Mouse (Mus musculus): ENCODE measurements around the gene Cog3. TPM values are rescaled to one million over a fixed set of nuclear protein-coding genes. Genes with fewer than 3 reads are reported as not detected.
"Not testable (repeated sequence)": the region's sequence is repeated elsewhere in the genome, so short reads cannot be mapped to it uniquely, and the experiment has no call there.

Cog3 gene
- 10 to 100 TPM; 24.7 to 26.2 (median 25.5) TPM for total RNA-seq (2022)

GRCm38 (mm10) chr14:75753991-75754817 is at the start of gene Cog3:
Gene Cog3 (minus strand): TSS chr14:75754517.
- DNase-seq (ENCODE audit: low spot score in 2 of 2): peak; percentile 94 to 96

- no peak for DNase-seq (ENCODE audit: low spot score in 2 of 2)
Measured at GRCm38 (mm10) chr14:75797769-75798386, 43.6 kb upstream of the Cog3 start.

- DNase-seq (ENCODE audit: low spot score in 2 of 2): no peak
Measured at GRCm38 (mm10) chr14:75795918-75796317, 41.6 kb upstream of the Cog3 start.

GRCm38 (mm10) chr14:75794726-75795125 is 40.4 kb upstream of the Cog3 start:
- DNase-seq (ENCODE audit: low spot score in 2 of 2): no peak

DNA sequence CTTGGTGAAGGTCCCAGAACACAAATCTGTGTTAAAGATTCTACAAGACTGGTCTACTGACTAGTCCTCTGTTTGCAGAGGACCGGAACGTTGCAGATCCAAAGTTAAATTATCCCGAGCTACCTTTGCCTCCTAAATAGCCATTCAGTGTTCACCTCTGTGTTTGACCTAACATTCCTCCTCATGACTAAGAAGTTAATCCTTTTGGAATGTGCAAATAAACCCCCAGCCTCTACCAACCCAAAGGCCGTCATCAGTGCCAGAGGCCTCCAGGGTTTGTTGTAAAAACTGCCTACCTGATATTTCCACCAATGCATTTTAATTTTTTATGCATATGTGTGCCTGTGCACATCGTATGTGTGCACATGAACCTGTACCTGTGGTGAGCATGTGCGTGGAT is 40.0 kb upstream of the Cog3 start:
- no peak for DNase-seq (ENCODE audit: low spot score in 2 of 2)

DNA sequence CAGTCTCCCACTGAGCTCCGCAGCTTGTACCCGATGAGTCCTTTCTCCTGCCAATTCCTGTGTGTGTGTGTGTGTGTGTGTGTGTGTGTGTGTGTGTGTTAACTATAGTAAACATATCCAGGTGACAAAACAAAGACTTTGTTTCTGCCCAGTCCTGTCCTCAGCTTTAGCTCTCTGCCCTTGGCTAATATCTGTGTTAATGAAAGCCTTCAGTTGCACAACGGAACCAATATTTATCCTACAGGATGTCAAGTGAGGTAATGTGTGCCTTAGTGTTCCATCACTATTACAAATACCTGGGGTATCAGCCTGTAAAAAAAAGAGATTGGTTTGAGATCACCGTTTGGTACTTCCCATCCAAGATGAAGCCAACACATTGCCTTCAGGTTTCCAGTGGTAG is 38.8 kb upstream of the Cog3 start:
- no peak for DNase-seq (ENCODE audit: low spot score in 2 of 2)

DNA sequence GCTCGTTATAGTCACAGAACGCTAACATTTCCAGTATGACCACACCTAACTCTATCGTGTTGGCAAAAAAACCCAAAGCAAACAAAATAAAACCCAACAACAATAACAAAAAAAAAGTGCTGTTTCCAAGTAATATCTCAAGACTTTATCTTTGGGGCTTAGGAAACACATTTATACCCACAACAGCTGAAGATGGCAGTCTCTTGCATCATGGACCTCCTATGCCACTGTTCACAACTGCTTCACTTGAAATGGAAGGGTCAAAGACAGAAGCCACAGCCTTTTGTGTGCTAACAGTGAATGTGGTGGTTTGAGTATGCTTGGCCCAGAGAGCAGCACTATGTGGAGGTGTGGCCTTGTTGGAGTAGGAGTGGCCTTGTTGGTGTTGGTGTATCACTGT is 37.1 kb upstream of the Cog3 start:
- DNase-seq (ENCODE audit: low spot score in 2 of 2): no peak

DNA sequence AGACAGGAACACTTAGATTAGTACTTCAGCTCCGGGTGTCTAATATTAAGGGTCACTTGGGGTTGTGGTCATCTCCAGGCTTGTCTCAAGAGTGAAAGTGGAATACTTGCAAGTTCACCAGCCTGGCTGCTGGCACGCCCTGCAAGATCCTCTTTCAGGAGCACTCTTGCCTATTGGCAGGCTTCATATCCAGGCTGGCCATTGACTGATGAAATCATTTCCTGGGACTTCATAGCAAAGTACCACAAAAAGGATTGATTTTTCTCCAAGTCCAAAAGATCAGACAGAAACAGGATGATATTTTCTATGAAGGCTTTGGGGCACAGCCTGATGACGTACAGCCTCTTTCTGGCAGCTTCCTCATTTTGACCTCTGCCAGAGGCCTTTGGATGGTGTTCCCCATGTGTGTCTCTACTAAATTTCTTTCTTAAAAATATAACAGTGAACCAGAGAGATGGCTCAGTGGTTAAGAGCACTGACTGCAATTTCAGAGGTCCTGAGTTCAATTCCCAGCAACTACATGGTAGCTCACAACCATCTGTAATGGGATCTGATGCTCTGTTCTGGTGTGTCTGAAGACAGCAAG is 36.2 kb upstream of the Cog3 start:
- DNase-seq (ENCODE audit: low spot score in 2 of 2): no peak

DNA sequence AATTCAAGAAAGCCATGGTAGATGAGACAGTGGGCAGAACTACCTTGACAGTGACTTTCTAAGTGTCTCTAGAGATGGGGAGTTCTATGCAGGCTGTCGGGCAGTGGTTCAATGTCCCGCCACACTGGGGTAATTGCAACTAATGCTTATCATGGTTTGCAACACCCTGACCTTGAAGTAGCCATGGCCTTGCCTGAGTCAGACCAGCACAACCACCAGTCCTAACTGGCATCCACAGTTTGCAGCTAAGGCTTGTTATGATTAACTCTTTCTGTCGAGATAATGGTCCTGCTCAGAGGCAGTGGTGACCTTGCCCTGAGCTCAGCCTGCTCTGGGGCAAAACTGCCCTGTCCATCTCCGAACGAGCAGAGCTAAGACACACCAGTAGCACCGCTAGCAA is 35.0 kb upstream of the Cog3 start:
- no peak for DNase-seq (ENCODE audit: low spot score in 2 of 2)

DNA sequence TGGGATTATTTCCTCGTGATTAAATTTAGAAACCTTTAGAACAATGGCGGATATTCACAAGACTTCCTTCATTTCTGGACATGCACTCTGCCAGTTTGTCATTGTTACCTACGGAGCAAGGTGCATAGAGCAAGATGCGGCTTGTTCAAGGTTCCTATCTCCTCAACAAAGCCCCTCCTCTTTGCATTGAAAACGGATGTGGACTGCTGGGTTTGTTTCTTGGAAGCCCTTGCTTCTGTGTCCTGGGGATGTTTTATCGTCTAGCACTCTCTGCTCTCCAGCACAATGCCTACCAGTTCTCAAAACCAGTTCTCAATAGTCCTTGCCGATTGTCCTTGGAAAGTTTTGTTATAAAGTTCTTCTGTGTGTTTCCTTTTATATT is 33.5 kb upstream of the Cog3 start:
- no peak for DNase-seq (ENCODE audit: low spot score in 2 of 2)

DNA sequence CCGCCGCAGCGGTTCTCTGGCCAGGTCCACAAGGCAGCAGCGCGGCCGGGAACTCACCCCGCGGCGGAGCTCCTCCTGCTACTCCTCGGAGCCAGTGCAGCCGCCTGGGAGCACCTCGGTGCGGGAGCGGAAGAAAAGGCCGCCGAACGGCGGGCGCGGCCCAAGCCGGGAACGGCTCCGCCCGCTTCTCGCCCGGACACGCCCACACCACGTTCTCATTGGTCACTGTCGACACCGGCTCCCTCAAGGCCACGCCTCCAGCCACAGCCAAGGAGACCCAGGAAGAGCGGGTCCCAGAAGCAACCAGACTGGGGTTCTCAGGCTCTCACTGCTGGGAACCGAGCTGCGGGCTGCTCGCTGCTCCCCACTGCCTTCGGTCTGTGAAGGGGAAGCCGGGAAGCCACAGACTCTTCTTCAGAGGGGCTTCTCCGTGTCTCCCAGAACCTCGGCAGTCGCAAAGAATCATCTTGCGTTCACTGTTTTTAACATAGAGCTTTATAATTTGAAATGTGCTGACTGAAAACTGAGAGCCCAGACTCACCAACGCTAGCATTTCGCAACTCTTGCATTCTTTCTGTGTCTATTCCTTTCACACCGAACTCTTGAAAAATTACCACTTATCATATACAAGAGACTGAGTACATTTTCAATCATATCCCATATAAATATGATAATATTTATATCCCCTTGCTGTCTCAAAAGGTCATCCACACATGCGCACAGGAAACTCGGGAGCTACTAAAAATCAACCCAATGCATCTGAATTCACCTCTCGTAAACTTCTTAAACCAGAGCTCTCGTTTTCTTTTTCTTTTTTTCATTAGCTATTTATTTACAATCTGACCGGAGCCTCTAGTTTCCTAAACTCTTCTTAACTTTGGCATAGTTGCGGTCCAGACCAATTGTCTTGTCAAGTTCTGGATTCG is 32.8 kb upstream of the Cog3 start, which contains the start of gene Slc25a30:
Gene Slc25a30, minus strand, starts transcription at position 170 of the 926 bp plus-strand sequence.
- DNase-seq (ENCODE audit: low spot score in 2 of 2): peak; percentile 90 to 95

DNA sequence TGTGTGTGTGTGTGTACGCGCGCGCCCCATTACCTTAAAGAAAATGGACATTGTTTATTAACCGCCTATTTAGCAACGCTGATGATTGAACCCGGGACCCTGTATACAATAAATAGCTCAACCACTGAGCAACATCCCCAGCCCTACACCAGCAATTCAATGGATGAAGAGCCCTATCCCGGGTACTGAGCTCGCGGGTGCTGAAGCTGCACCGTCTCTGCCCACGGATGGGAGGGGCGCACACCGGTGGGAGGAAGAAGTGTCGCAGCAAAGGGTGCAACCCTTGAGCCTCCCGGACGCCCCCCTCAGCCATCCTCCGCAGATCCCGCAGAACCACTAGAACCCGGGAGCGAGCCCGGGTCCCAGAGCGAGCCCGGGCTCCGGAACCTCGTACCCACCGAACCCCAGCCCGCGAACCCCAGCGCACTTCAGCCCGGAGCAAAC is 32.1 kb upstream of the Cog3 start:
- peak in 1 of 2 experiments; percentile 53 for DNase-seq (ENCODE audit: low spot score in 2 of 2)

- DNase-seq (ENCODE audit: low spot score in 2 of 2): no peak
Measured at GRCm38 (mm10) chr14:75779913-75780312, 25.6 kb upstream of the Cog3 start.

DNA sequence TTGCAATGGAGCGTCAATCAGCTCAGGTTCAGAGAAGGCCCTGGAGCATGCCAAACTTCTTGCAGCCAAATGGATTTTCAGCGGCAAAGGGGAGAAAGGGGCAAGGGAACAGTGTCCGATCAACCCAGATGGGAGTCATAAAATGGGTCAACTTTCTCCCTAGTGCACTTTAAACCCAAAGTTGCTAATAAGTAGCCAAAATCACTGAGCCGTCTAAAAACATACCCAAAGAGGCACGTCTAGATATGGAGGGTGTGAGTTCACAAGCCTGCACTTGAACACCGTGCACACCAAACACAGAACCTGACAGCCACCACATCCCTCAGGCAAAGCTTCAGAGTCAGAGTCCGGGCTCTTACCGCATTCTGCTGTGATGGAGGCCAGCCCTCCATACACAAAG is 22.3 kb upstream of the Cog3 start:
- DNase-seq (ENCODE audit: low spot score in 2 of 2): no peak

DNA sequence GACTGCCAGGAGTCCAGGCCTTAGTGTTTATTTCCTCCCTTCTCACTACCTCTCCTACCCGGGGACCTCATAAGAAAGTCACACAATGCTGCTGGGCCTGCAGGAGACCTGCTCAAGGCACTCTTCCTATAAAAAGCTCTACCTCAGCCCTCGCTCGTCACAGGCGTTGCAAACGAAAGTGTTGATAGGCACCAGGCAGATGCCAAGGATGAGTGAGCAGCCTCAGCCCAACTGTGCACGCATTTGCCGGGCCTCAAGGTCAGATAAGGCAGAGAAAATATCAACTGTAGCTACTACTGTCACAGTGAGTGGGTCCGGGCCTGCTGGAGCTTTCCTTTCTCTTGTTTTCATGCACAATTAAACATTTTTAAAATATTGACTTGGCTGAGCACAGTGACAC is 19.1 kb upstream of the Cog3 start:
- no peak for DNase-seq (ENCODE audit: low spot score in 2 of 2)

DNA sequence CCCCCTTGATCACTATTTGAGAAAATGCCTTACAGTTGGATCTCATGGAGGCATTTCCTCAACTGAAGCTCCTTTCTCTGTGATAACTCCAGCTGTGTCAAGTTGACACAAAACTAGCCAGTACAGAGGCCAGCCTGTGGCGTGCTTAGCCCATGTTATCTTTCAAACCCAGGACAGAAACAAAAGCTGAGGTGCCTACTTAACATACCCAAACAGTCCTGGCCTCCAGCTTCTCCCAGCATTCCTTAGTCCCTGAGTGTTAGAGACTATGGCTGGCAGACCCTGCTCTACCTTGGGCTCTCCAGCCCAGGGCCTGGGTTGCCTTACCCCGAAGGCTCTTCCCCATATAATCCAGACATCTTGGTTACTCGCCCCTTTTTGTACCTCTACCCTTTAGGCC is 18.1 kb upstream of the Cog3 start:
- DNase-seq (ENCODE audit: low spot score in 2 of 2): not testable (repeated sequence)

DNA sequence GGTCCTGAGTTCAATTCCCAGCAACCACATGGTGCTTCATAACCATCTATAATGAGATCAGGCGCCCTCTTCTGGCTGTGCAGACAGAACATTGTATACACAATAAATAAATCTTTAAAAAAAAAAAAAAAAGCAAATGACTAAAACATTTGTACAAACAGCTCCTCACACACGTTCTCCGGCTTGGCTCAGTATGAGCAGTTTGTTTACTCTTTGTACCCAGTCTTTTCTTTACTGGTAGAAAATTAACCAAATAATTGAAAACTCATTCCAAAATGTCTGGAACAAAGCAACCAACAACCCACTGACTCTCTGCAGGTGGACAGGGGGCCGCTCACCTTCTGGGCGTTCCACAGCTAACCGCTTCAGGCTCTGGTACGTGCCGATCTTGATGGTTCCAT is 16.8 kb upstream of the Cog3 start:
- no peak for DNase-seq (ENCODE audit: low spot score in 2 of 2)

GRCm38 (mm10) chr14:75769334-75769733 is 15.0 kb upstream of the Cog3 start:
- no peak for DNase-seq (ENCODE audit: low spot score in 2 of 2)

DNA sequence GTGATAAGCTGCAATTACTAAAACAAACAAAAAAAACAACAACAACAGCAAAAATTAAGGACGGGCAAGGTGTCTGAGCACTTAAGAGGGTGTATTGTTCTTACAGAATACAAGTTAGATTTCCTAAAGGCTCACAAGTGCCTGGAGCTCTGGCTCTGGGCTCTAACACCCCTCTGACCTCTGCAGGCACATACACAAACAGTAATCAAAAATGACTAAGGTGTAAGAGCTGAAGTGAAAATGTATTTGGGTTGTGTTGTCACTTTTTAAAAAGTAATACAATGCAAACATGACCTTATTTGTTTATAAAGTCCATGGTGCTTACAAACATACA is 13.9 kb upstream of the Cog3 start:
- DNase-seq (ENCODE audit: low spot score in 2 of 2): no peak

GRCm38 (mm10) chr14:75767492-75768274 is 13.4 kb upstream of the Cog3 start:
- DNase-seq (ENCODE audit: low spot score in 2 of 2): peak; percentile 34 to 41
